Mouse (Mus musculus): ENCODE data around the gene D630003M21Rik. TPM values are rescaled to one million over a fixed set of nuclear protein-coding genes. Genes with fewer than 3 reads are reported as not detected.
A peak's percentile ranks its signal among the peaks of the same experiment; 100 is the strongest.

Gene D630003M21Rik
- polyA plus RNA-seq, 1 experiment: 1.7 TPM

- Histone ChIP-seq H3K4me3 (ENCODE audit: low read depth, low read length) (peak overlapping the region; percentile 57), H3K27ac (ENCODE audit: insufficient read depth, low read depth, low read length) (peak overlapping the region; percentile 43; the same call in 1 of the 2 replicates), H3K4me1 (ENCODE audit: control insufficient read depth, insufficient read depth, insufficient read length, low read length) (peaks cover 18% of the 10 kb centered on the region), H3K36me3 (ENCODE audit: control insufficient read depth, insufficient read depth, low read length) (no peaks in the 10 kb centered on the region), H3K27me3 (ENCODE audit: control insufficient read depth, insufficient read depth, low read length) (no peaks in the 10 kb centered on the region)
- WGBS: under 1% methylated on average over 22 of the region's 22 CpGs
- TF ChIP-seq CTCF (IDR thresholded peaks at IDR 0.05; ENCODE audit: extremely low read depth, insufficient read length, insufficient replicate concordance, low read depth, low read length): no peak
- no peak for TF ChIP-seq POLR2A (IDR thresholded peaks at IDR 0.05; ENCODE audit: low read depth, low read length)
Observed at GRCm38 (mm10) chr2:158153728-158154343, 75.2 kb downstream of the D630003M21Rik start.

- 38% methylated on average over 6 of the region's 6 CpGs for WGBS
- H3K27ac ChIP-seq (ENCODE audit: insufficient read depth, low read depth, low read length): no peak overlapping the region
- H3K4me3 ChIP-seq (ENCODE audit: low read depth, low read length): no peak overlapping the region
- no peaks in the 10 kb centered on the region for H3K36me3 ChIP-seq (ENCODE audit: control insufficient read depth, insufficient read depth, low read length)
- no peaks in the 10 kb centered on the region for H3K27me3 ChIP-seq (ENCODE audit: control insufficient read depth, insufficient read depth, low read length)
- TF ChIP-seq POLR2A (IDR thresholded peaks at IDR 0.05; ENCODE audit: low read depth, low read length) (no peak), CTCF (IDR thresholded peaks at IDR 0.05; ENCODE audit: extremely low read depth, insufficient read length, insufficient replicate concordance, low read depth, low read length) (no peak)
- H3K4me1 ChIP-seq (ENCODE audit: control insufficient read depth, insufficient read depth, insufficient read length, low read length): peaks cover 18% of the 10 kb centered on the region
Observed at GRCm38 (mm10) chr2:158152685-158153309, 76.2 kb downstream of the D630003M21Rik start.

- TF ChIP-seq CTCF (IDR thresholded peaks at IDR 0.05; ENCODE audit: extremely low read depth, insufficient read length, insufficient replicate concordance, low read depth, low read length) (0 out of 2 replicates have a peak, but pooled peaks have one; percentile 35), POLR2A (IDR thresholded peaks at IDR 0.05; ENCODE audit: low read depth, low read length) (no peak)
- no peaks in the 10 kb centered on the region for H3K27me3 ChIP-seq (ENCODE audit: control insufficient read depth, insufficient read depth, low read length)
- no peak overlapping the region for H3K4me3 ChIP-seq (ENCODE audit: low read depth, low read length)
- H3K4me1 ChIP-seq (ENCODE audit: control insufficient read depth, insufficient read depth, insufficient read length, low read length): peaks cover 18% of the 10 kb centered on the region
- H3K36me3 ChIP-seq (ENCODE audit: control insufficient read depth, insufficient read depth, low read length): no peaks in the 10 kb centered on the region
- WGBS: 98% methylated on average over 3 of the region's 3 CpGs
- H3K27ac ChIP-seq (ENCODE audit: insufficient read depth, low read depth, low read length): no peak overlapping the region
Observed at GRCm38 (mm10) chr2:158151077-158151476, 77.9 kb downstream of the D630003M21Rik start.

- WGBS: 91% methylated on average over 8 of the region's 8 CpGs
- H3K36me3 ChIP-seq (ENCODE audit: control insufficient read depth, insufficient read depth, low read length): peaks cover 8% of the 10 kb centered on the region
- no peak for TF ChIP-seq CTCF (IDR thresholded peaks at IDR 0.05; ENCODE audit: extremely low read depth, insufficient read length, insufficient replicate concordance, low read depth, low read length)
- no peak for TF ChIP-seq POLR2A (IDR thresholded peaks at IDR 0.05; ENCODE audit: low read depth, low read length)
Observed at GRCm38 (mm10) chr2:158146971-158147370, 82.1 kb downstream of the D630003M21Rik start.

GRCm38 (mm10) chr2:158146223-158146622, 82.8 kb downstream of the D630003M21Rik start, which contains the start of gene Tgm2:
Gene Tgm2 (minus strand): TSS chr2:158146436.
- TF ChIP-seq CTCF (IDR thresholded peaks at IDR 0.05; ENCODE audit: extremely low read depth, insufficient read length, insufficient replicate concordance, low read depth, low read length) (peak; percentile 76), POLR2A (IDR thresholded peaks at IDR 0.05; ENCODE audit: low read depth, low read length) (peak; percentile 94)
- H3K4me3 ChIP-seq (ENCODE audit: low read depth, low read length): peak within 1 kb of the TSS; percentile 73
- no peaks in the 10 kb centered on the region for H3K27me3 ChIP-seq (ENCODE audit: control insufficient read depth, insufficient read depth, low read length)
- H3K27ac ChIP-seq (ENCODE audit: insufficient read depth, low read depth, low read length): peak within 1 kb of the TSS; percentile 43
- H3K4me1 ChIP-seq (ENCODE audit: control insufficient read depth, insufficient read depth, insufficient read length, low read length): peaks cover 29% of the 10 kb centered on the region
- H3K36me3 ChIP-seq (ENCODE audit: control insufficient read depth, insufficient read depth, low read length): peaks cover 15% of the 10 kb centered on the region
- WGBS: under 1% methylated on average over 33 of the region's 33 CpGs

More at GRCm38 (mm10) chr2:158146971-158147370, 82.1 kb downstream of the D630003M21Rik start:
- H3K27me3 ChIP-seq (ENCODE audit: control insufficient read depth, insufficient read depth, low read length): no peaks in the 10 kb centered on the region
- peaks cover 25% of the 10 kb centered on the region for H3K4me1 ChIP-seq (ENCODE audit: control insufficient read depth, insufficient read depth, insufficient read length, low read length)
- H3K27ac ChIP-seq (ENCODE audit: insufficient read depth, low read depth, low read length): no peak overlapping the region
- H3K4me3 ChIP-seq (ENCODE audit: low read depth, low read length): no peak overlapping the region

- H3K4me3 ChIP-seq (ENCODE audit: low read depth, low read length): peak overlapping the region; percentile 73
- TF ChIP-seq POLR2A (IDR thresholded peaks at IDR 0.05; ENCODE audit: low read depth, low read length) (no peak), CTCF (IDR thresholded peaks at IDR 0.05; ENCODE audit: extremely low read depth, insufficient read length, insufficient replicate concordance, low read depth, low read length) (no peak)
- peaks cover 29% of the 10 kb centered on the region for H3K4me1 ChIP-seq (ENCODE audit: control insufficient read depth, insufficient read depth, insufficient read length, low read length)
- peak overlapping the region; percentile 43 for H3K27ac ChIP-seq (ENCODE audit: insufficient read depth, low read depth, low read length)
- WGBS: 16% methylated on average over 5 of the region's 5 CpGs
- H3K36me3 ChIP-seq (ENCODE audit: control insufficient read depth, insufficient read depth, low read length): peaks cover 22% of the 10 kb centered on the region
- H3K27me3 ChIP-seq (ENCODE audit: control insufficient read depth, insufficient read depth, low read length): no peaks in the 10 kb centered on the region
Observed at GRCm38 (mm10) chr2:158145528-158146065, 83.4 kb downstream of the D630003M21Rik start.

Measured in small intestine, adult 2 months (tissue).